Mouse (Mus musculus) stomach, embryonic 16.5 days (tissue): ENCODE data around the gene Jhy. TPM values are rescaled to one million over a fixed set of nuclear protein-coding genes. Genes with fewer than 3 reads are reported as not detected.

ENCODE experiments used
- polyA plus RNA-seq: library from polyadenylated mRNA; unstranded; fragments of >200 nt; fragmentation: Nextera tagmentation; extraction: Ambion mirVana; gene quantifications from 2 replicates; pipeline ENCODE4 v1.2.1, GENCODE M21; 2015

The Jhy gene
- polyA plus RNA-seq, 1 experiment from 2014 or later, result not detected

Other genes starting within 250 kb of the Jhy start
- 2,089 and 2,252 TPM in 2 replicates for gene Hspa8, start 163.1 kb downstream of the Jhy start, polyA plus RNA-seq
- gene Bsx, start 90.0 kb downstream of the Jhy start, polyA plus RNA-seq, result not detected in 2 replicates
- gene Crtam, start 40.5 kb upstream of the Jhy start, polyA plus RNA-seq, result 0.06 TPM in 1 of 2 replicates, not detected in the other
- gene Ubash3b, start 197.6 kb upstream of the Jhy start, polyA plus RNA-seq, result 2.2 and 3.0 TPM in 2 replicates